In the genomic region with DNA sequence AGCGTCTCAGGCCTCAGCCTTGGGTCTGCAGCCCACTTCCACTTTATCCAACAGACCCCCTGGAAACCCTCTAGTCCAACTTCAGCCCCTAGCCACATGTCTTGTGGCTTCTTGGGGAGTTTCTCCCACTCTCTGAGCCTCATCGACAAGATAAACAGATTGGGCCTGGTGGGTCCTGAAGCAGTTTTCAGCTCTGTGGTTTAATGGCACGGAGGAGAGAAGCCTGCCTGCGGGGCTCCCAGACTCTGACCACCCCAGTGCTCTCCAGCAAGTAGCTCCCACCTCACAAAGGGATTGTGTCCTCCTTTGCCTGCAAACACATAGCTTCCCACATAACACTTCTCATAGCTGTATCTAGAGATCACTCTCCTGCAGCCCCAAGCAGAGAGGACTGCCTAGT, we compare ENCODE assay signal across 21 mouse cellular contexts. TPM values are rescaled to one million over a fixed set of nuclear protein-coding genes. Genes with fewer than 3 reads are reported as not detected.
DNase-seq lines count a peak whose midpoint lies in the region; ATAC-seq and TF ChIP-seq lines count a peak whose summit lies in the region.
"Had no signal": no experiment of that assay in that cellular context is flagged by ENCODE, and none has a peak within 500 bp of the region (broad histone marks: within the 10 kb centered on the region; RNA-seq: fewer than 3 reads in every experiment).

No protein-coding gene starts in this region.

- no peak overlapping the region for H3K4me2 ChIP-seq in lung, embryonic 14.5 days
- H3K4me2 ChIP-seq in liver, embryonic 15.5 days, result peak overlapping the region; percentile 77
- H3K4me2 ChIP-seq: forebrain, embryonic 13.5 days; hindbrain, embryonic 15.5 days; limb, embryonic 12.5 days had no signal

- H3K4me1 ChIP-seq in erythroblast, embryonic 14.5 days (ENCODE audit: control insufficient read depth), result peaks cover 99% of the 10 kb centered on the region
- peaks cover 16% of the 10 kb centered on the region for H3K4me1 ChIP-seq in lung, embryonic 14.5 days (ENCODE audit: insufficient read depth)
- H3K4me1 ChIP-seq in bone marrow, adult 2 months (ENCODE audit: control insufficient read depth, insufficient read depth, low read length), result peaks cover 10% of the 10 kb centered on the region
- peaks cover 88% of the 10 kb centered on the region for H3K4me1 ChIP-seq in liver, embryonic 15.5 days (replicated peaks)

- peaks cover 3% of the 10 kb centered on the region; the same call in 1 of the 2 replicates for H3K9me3 ChIP-seq in erythroblast, embryonic 14.5 days (ENCODE audit: control insufficient read depth, low read length)
- no peaks in the 10 kb centered on the region for H3K9me3 ChIP-seq in lung, embryonic 14.5 days (ENCODE audit: low read depth, low read length)
- no peaks in the 10 kb centered on the region for H3K9me3 ChIP-seq in liver, embryonic 15.5 days (replicated peaks)
- H3K9me3 ChIP-seq: forebrain, embryonic 13.5 days; hindbrain, embryonic 15.5 days; limb, embryonic 12.5 days had no signal

- no peak overlapping the region for H3K9ac ChIP-seq in lung, embryonic 14.5 days
- peak overlapping the region; percentile 77 for H3K9ac ChIP-seq in liver, embryonic 15.5 days
- H3K9ac ChIP-seq: forebrain, embryonic 13.5 days; hindbrain, embryonic 15.5 days; limb, embryonic 12.5 days had no signal

- peak overlapping the region; percentile 57 for H3K4me3 ChIP-seq in erythroblast, embryonic 14.5 days (replicated peaks)
- no peak overlapping the region for H3K4me3 ChIP-seq in lung, embryonic 14.5 days (ENCODE audit: low read depth, low read length)
- H3K4me3 ChIP-seq in bone marrow, adult 2 months (replicated peaks; ENCODE audit: control insufficient read depth, low read depth, low read length), result no peak overlapping the region
- no peak overlapping the region for H3K4me3 ChIP-seq in liver, embryonic 15.5 days (replicated peaks)
- H3K4me3 ChIP-seq: forebrain, embryonic 13.5 days; hindbrain, embryonic 15.5 days; limb, embryonic 12.5 days had no signal

- no peak for ATAC-seq in erythroblast, adult 5-6 weeks (replicated peaks; ENCODE audit: low FRiP score, poor library complexity, severe bottlenecking)
- ATAC-seq in lung, embryonic 14.5 days (ENCODE audit: insufficient read depth), result no peak
- ATAC-seq in liver, embryonic 15.5 days (ENCODE audit: insufficient read depth), result no peak
- ATAC-seq: forebrain, embryonic 13.5 days; midbrain, embryonic 16.5 days had no signal

- DNase-seq in lung, embryonic 14.5 days, result no peak
- DNase-seq in lung, postnatal 4 days, result no peak
- no peak for DNase-seq in layer of hippocampus, adult 9-11 months
- DNase-seq in adrenal gland, adult 2 months, result no peak
- DNase-seq: adrenal gland, postnatal 36 days; cerebellum, adult 11 months; cerebellum, adult 9-11 months; gastrocnemius, postnatal 10 days; heart, adult 11 months; kidney, adult 8-10 months; kidney, postnatal 10 days; lung, adult 2 months had no signal

- no peak for TF ChIP-seq POLR2A in bone marrow, adult 2 months (IDR thresholded peaks at IDR 0.05; ENCODE audit: borderline replicate concordance, control insufficient read depth, low read depth, low read length)

- 0 out of 2 replicates have a peak overlapping the region, but pooled peaks have one; percentile 5 for H3K27ac ChIP-seq in lung, embryonic 14.5 days (ENCODE audit: low read depth)
- H3K27ac ChIP-seq in bone marrow, adult 2 months (ENCODE audit: control insufficient read depth, insufficient read depth, low read depth, low read length, poor library complexity), result peak overlapping the region; percentile 73; the same call in 1 of the 2 replicates
- H3K27ac ChIP-seq in liver, embryonic 15.5 days (replicated peaks), result peak overlapping the region; percentile 96
- H3K27ac ChIP-seq: hindbrain, embryonic 15.5 days had no signal

- no peaks in the 10 kb centered on the region for H3K27me3 ChIP-seq in erythroblast, embryonic 14.5 days (ENCODE audit: control insufficient read depth)
- H3K27me3 ChIP-seq in lung, embryonic 14.5 days (ENCODE audit: insufficient read depth, low read length), result no peaks in the 10 kb centered on the region
- H3K27me3 ChIP-seq in liver, embryonic 15.5 days, result no peaks in the 10 kb centered on the region
- H3K27me3 ChIP-seq: forebrain, embryonic 13.5 days; hindbrain, embryonic 15.5 days; megakaryocyte, embryonic 14.5 days had no signal

- TF ChIP-seq CTCF in lung, embryonic 14.5 days (IDR thresholded peaks at IDR 0.05; ENCODE audit: low read depth), result no peak
- TF ChIP-seq CTCF in bone marrow, adult 2 months (IDR thresholded peaks at IDR 0.05; ENCODE audit: control insufficient read depth, insufficient read depth, low read length), result no peak

- peaks cover 53% of the 10 kb centered on the region for H3K36me3 ChIP-seq in erythroblast, embryonic 14.5 days (ENCODE audit: control insufficient read depth)
- peaks cover 6% of the 10 kb centered on the region for H3K36me3 ChIP-seq in lung, embryonic 14.5 days (ENCODE audit: insufficient read depth)
- peaks cover 16% of the 10 kb centered on the region for H3K36me3 ChIP-seq in liver, embryonic 15.5 days (replicated peaks)
- H3K36me3 ChIP-seq: hindbrain, embryonic 15.5 days; limb, embryonic 12.5 days had no signal

- 64% methylated on average over 4 of the region's 4 CpGs for WGBS in lung, embryonic 14.5 days
- WGBS in bone marrow, adult 2 months, result 55% methylated on average over 4 of the region's 4 CpGs
- 21% methylated on average over 4 of the region's 4 CpGs for WGBS in liver, embryonic 15.5 days (ENCODE audit: insufficient replicate concordance)

RNA-seq across cellular contexts. Expression of a gene that starts 9.9 kb away (rescaled TPM):
- 4.3 and 5.5 TPM in 2 replicates for polyA plus RNA-seq in erythroblast, embryonic 14.5 days (2012)
- 133 and 166 TPM in 2 replicates for total RNA-seq in erythroblast, adult 5-6 weeks (2015; ENCODE audit: low replicate concordance)
- 103 and 121 TPM in 2 replicates for total RNA-seq in erythroblast, adult 5-6 weeks (2017; ENCODE audit: low replicate concordance)
- polyA plus RNA-seq in lung, embryonic 14.5 days (2014; fragmentation: Nextera tagmentation; extraction: Ambion mirVana), result 145 and 146 TPM in 2 replicates
- 38.9 and 127 TPM in 2 replicates for polyA plus RNA-seq in bone marrow, adult 2 months (2011; ENCODE audit: insufficient read depth, insufficient read length, low replicate concordance, missing spikeins)
- polyA plus RNA-seq in liver, embryonic 15.5 days (2015; fragmentation: Nextera tagmentation; extraction: Ambion mirVana), result 177 and 195 TPM in 2 replicates
- 10 to 100 TPM; 43.3 to 74.3 TPM for total RNA-seq in adrenal gland, adult 2 months (2021)
- 18.5 and 21.4 TPM in 2 replicates for polyA plus RNA-seq in adrenal gland, adult 2 months (2012; rRNA removed)

RNA-seq across cellular contexts. Expression of a gene that starts 32.9 kb away (rescaled TPM):
- 0.47 and 0.71 TPM in 2 replicates for polyA plus RNA-seq in erythroblast, embryonic 14.5 days (2012)
- 4.2 and 5.4 TPM in 2 replicates for total RNA-seq in erythroblast, adult 5-6 weeks (2015; ENCODE audit: low replicate concordance)
- 5.4 and 16.6 TPM in 2 replicates for total RNA-seq in erythroblast, adult 5-6 weeks (2017; ENCODE audit: low replicate concordance)
- polyA plus RNA-seq in lung, embryonic 14.5 days (2014; fragmentation: Nextera tagmentation; extraction: Ambion mirVana), result 1.5 and 2.5 TPM in 2 replicates
- polyA plus RNA-seq in bone marrow, adult 2 months (2011; ENCODE audit: insufficient read depth, insufficient read length, low replicate concordance, missing spikeins), result 18.0 and 50.9 TPM in 2 replicates
- 3.3 and 3.5 TPM in 2 replicates for polyA plus RNA-seq in liver, embryonic 15.5 days (2015; fragmentation: Nextera tagmentation; extraction: Ambion mirVana)
- total RNA-seq in adrenal gland, adult 2 months (2021), result 1 to 10 TPM; 3.3 to 4.6 TPM
- 6.6 and 9.7 TPM in 2 replicates for polyA plus RNA-seq in adrenal gland, adult 2 months (2012; rRNA removed)

Comparison
In these comparisons a context has a peak if more than half of its experiments do, and no peak if none do; other contexts are left out.
1. H3K27ac ChIP-seq: peak in every context shown above with its lines; median percentile 96 in liver, embryonic 15.5 days; 73 in bone marrow, adult 2 months; 5 in lung, embryonic 14.5 days.